Mouse (Mus musculus) heart, embryonic 14.5 days (tissue): ENCODE data around the gene Chst11. TPM values are rescaled to one million over a fixed set of nuclear protein-coding genes. Genes with fewer than 3 reads are reported as not detected.
A peak's percentile ranks its signal among the peaks of the same experiment; 100 is the strongest.

Experiments used
- ATAC-seq: fragments of 200-750 bp; cut with Nextera tagmentation; 2 replicates; pipeline ENCODE4 v1.8.0; 2017; ENCODE audit warnings: low read depth, moderate TSS enrichment; ENCODE audit not compliant: insufficient number of reproducible peaks, insufficient read depth, low FRiP score
- H3K27ac ChIP-seq, 2 experiments: fragments of 200-500 bp in 1 of 2; fragments of 300-500 bp in 1 of 2; sonication (generic) in 1 of 2; replicated peaks in 1 of 2; 2 replicates each; pipeline ENCODE4 v1.5.1; 2012 to 2014; ENCODE audit warnings: low read depth in 2 of 2, low read length in 2 of 2, control low read depth in 1 of 2, mild to moderate bottlenecking in 1 of 2, mixed read lengths in 1 of 2; ENCODE audit not compliant: control insufficient read depth in 1 of 2, insufficient read depth in 1 of 2
- H3K27me3 ChIP-seq: fragments of 300-500 bp; sonication (generic); 2 replicates; pipeline ENCODE4 v1.6.1; 2014; ENCODE audit warnings: mild to moderate bottlenecking, low read length, control low read depth; ENCODE audit not compliant: control insufficient read depth, insufficient read depth
- H3K36me3 ChIP-seq: fragments of 300-500 bp; sonication (generic); 2 replicates; pipeline ENCODE4 v1.6.1; 2014; ENCODE audit warnings: mild to moderate bottlenecking, control low read depth, low read length, mixed read lengths; ENCODE audit not compliant: control insufficient read depth, insufficient read depth
- H3K4me1 ChIP-seq, 2 experiments: fragments of 200-500 bp in 1 of 2; fragments of 300-500 bp in 1 of 2; sonication (generic) in 1 of 2; 2 replicates each; pipeline ENCODE4 v1.6.1; 2012 to 2014; ENCODE audit warnings: low read length in 2 of 2, control low read depth in 1 of 2, mixed read lengths in 1 of 2; ENCODE audit not compliant: control insufficient read depth in 2 of 2, insufficient read depth in 2 of 2
- H3K4me2 ChIP-seq: fragments of 300-500 bp; sonication (generic); 2 replicates; pipeline ENCODE4 v1.6.1; 2014; ENCODE audit warnings: mild to moderate bottlenecking, low read length
- H3K4me3 ChIP-seq, 2 experiments: fragments of 200-500 bp in 1 of 2; fragments of 300-500 bp in 1 of 2; sonication (generic) in 1 of 2; 2 replicates each; pipeline ENCODE4 v1.5.1; 2012 to 2014; ENCODE audit warnings: low read length in 2 of 2, mild to moderate bottlenecking in 2 of 2, control low read depth in 1 of 2, low read depth in 1 of 2, moderate library complexity in 1 of 2; ENCODE audit not compliant: control insufficient read depth in 1 of 2, insufficient read depth in 1 of 2
- H3K9ac ChIP-seq: fragments of 300-500 bp; sonication (generic); 2 replicates; pipeline ENCODE4 v1.6.1; 2014; ENCODE audit warnings: mild to moderate bottlenecking, low read length
- H3K9me3 ChIP-seq: fragments of 300-500 bp; sonication (generic); 2 replicates; pipeline ENCODE4 v1.6.1; 2016; ENCODE audit warnings: low read length, control low read depth; ENCODE audit not compliant: control insufficient read depth
- WGBS: fragments of 180-500 bp; shearing (Covaris S2); extraction: QIAGEN DNeasy Blood & Tissue Kit; methylation state at CpG from one replicate; pipeline ENCODE4 v1.1.7; 2014; 5-methylcytosine and 5-hydroxymethylcytosine counted together
- polyA plus RNA-seq: library from polyadenylated mRNA; unstranded; fragments of >200 nt; fragmentation: Nextera tagmentation; extraction: Ambion mirVana; gene quantifications from 2 replicates; pipeline ENCODE4 v1.2.1, GENCODE M21; 2014

Gene Chst11
- polyA plus RNA-seq, 1 experiment from 2014 or later = 3.3 TPM

DNA sequence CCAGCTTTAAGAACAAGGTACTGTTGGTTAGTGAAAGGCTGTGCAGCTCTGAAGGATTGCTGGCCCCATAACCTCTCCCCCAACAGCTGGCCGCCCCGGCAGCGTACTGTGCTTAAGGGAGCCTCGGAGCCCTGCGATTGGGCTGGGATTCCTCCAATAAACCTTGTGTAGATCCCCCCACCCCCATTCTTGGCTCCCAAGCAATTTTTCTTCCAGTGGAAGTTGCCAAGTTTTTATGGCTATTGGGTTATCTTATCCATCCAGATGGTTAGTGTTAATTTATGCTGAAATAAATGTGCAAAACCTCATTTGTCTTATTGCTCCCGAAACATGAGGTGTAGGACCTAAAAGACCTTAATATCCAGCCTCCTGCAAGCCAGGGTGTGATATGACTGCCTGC lies 166.1 kb downstream of the Chst11 start:
- Histone ChIP-seq H3K36me3 (no peaks in the 10 kb centered on the region), H3K9ac (no peak overlapping the region), H3K27ac (no peak overlapping the region), H3K9me3 (0 out of 2 replicates have a peak, but pooled peaks cover 2% of the 10 kb centered on the region), H3K4me2 (no peak overlapping the region), H3K4me1 (peaks cover 19 to 35% of the 10 kb centered on the region in 2 experiments), H3K4me3 (no peak overlapping the region), H3K27me3 (no peaks in the 10 kb centered on the region)
- 76% methylated on average over 6 of the region's 6 CpGs for WGBS
- no peak for ATAC-seq

DNA sequence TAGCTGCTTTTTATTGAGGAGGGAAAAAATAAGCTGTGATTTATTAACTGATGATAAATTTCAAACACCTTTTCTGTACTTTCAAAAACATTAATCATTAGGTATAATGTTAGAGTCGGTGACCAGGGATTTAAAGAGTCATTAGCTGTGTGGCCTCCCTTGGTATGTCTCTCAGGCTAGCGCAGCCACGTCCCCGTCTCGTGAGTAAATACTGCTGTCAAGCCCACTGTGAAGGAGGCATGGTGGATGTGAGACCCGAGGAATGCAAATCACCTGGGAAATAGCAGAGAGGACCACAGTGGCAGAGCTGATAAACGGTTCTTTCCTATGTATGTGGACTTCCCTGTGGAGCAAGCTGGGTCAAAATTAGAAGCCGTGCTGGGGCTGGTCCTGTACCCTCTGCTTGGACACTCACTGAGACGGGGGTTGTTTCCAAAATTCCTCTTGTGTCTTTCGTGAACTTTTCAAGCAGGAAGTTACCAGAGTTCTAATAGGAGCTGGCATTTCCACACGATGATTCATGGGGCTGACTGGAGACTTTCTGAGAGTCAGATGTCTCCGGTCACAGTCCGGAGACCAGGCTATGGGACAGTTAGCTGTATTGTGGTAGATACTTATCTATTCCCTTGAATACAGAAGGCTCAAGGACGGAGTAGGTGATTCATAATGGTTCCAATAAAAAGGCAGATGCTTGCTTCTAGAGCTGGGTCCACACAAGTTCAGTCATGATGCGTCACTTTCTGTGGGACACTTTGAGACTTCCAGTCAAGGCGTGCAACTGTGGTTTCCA lies 166.8 kb downstream of the Chst11 start:
- Histone ChIP-seq H3K27me3 (no peaks in the 10 kb centered on the region), H3K27ac (0 out of 4 replicates have a peak overlapping the region, but pooled peaks of 1 of the 2 experiments have one; percentile 9), H3K4me3 (no peak overlapping the region), H3K9me3 (0 out of 2 replicates have a peak, but pooled peaks cover 3% of the 10 kb centered on the region), H3K4me1 (peaks cover 19 to 35% of the 10 kb centered on the region in 2 experiments), H3K9ac (peak overlapping the region; percentile 21; the same call in 1 of the 2 replicates), H3K36me3 (no peaks in the 10 kb centered on the region), H3K4me2 (no peak overlapping the region)
- ATAC-seq = no peak
- WGBS = 41% methylated on average over 16 of the region's 16 CpGs

GRCm38 (mm10) chr10:83152723-83153122 lies 167.4 kb downstream of the Chst11 start:
- H3K9ac ChIP-seq = no peak overlapping the region
- no peak overlapping the region for H3K4me3 ChIP-seq
- no peak overlapping the region for H3K4me2 ChIP-seq
- H3K27me3 ChIP-seq = no peaks in the 10 kb centered on the region
- WGBS = 69% methylated on average over 1 of the region's 1 CpGs
- H3K27ac ChIP-seq = no peak overlapping the region
- no peaks in the 10 kb centered on the region for H3K36me3 ChIP-seq
- peaks cover 22 to 41% of the 10 kb centered on the region in 2 experiments for H3K4me1 ChIP-seq
- H3K9me3 ChIP-seq = 0 out of 2 replicates have a peak, but pooled peaks cover 3% of the 10 kb centered on the region
- no peak for ATAC-seq

- Histone ChIP-seq H3K27ac (no peak overlapping the region), H3K27me3 (no peaks in the 10 kb centered on the region), H3K4me1 (peaks cover 22 to 41% of the 10 kb centered on the region in 2 experiments), H3K4me2 (no peak overlapping the region), H3K9ac (no peak overlapping the region), H3K9me3 (0 out of 2 replicates have a peak, but pooled peaks cover 3% of the 10 kb centered on the region), H3K36me3 (no peaks in the 10 kb centered on the region), H3K4me3 (no peak overlapping the region)
- no peak for ATAC-seq
- WGBS = 68% methylated on average over 5 of the region's 5 CpGs
These were observed 168.1 kb downstream of the Chst11 start for GRCm38 (mm10) chr10:83153374-83153773.

GRCm38 (mm10) chr10:83153887-83154286 lies 168.6 kb downstream of the Chst11 start:
- H3K27ac ChIP-seq = no peak overlapping the region
- H3K4me1 ChIP-seq = peaks cover 22 to 41% of the 10 kb centered on the region in 2 experiments
- H3K9ac ChIP-seq = no peak overlapping the region
- 0 out of 2 replicates have a peak, but pooled peaks cover 3% of the 10 kb centered on the region for H3K9me3 ChIP-seq
- H3K36me3 ChIP-seq = no peaks in the 10 kb centered on the region
- no peaks in the 10 kb centered on the region for H3K27me3 ChIP-seq
- no peak overlapping the region for H3K4me2 ChIP-seq
- 28% methylated on average over 9 of the region's 9 CpGs for WGBS
- ATAC-seq = no peak
- no peak overlapping the region for H3K4me3 ChIP-seq

DNA sequence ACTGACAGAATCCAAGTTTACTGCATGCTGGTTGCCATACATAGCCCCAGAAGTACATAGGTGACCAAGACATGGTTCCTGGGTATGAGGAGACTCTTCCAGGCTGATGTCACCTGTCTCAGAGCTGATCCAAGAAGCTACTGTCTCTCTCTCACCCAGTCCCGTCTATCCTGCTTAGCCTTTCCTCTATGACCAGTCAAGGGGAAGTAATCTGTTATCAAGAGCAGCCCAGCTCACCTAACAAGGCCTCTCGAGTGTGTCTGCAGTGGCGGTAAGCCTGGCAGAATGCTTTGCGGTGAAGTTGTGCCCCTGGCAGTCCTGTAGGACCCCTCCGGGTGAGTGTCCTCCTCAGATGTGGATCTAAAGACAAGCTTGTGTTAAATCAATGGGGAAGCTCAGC lies 172.0 kb downstream of the Chst11 start:
- Histone ChIP-seq H3K4me2 (no peak overlapping the region), H3K27me3 (no peaks in the 10 kb centered on the region), H3K4me1 (peaks cover 19 to 32% of the 10 kb centered on the region in 2 experiments), H3K9me3 (0 out of 2 replicates have a peak, but pooled peaks cover 3% of the 10 kb centered on the region), H3K9ac (no peak overlapping the region), H3K36me3 (no peaks in the 10 kb centered on the region), H3K27ac (no peak overlapping the region), H3K4me3 (no peak overlapping the region)
- 39% methylated on average over 5 of the region's 5 CpGs for WGBS
- ATAC-seq = no peak

- WGBS = 72% methylated on average over 8 of the region's 8 CpGs
- Histone ChIP-seq H3K4me1 (peaks cover 24 to 34% of the 10 kb centered on the region in 2 experiments), H3K4me2 (no peak overlapping the region), H3K9me3 (0 out of 2 replicates have a peak, but pooled peaks cover 3% of the 10 kb centered on the region), H3K36me3 (no peaks in the 10 kb centered on the region), H3K9ac (no peak overlapping the region), H3K4me3 (no peak overlapping the region), H3K27ac (no peak overlapping the region), H3K27me3 (no peaks in the 10 kb centered on the region)
- ATAC-seq = no peak
These were observed 173.0 kb downstream of the Chst11 start for GRCm38 (mm10) chr10:83158322-83158721.
